Mouse (Mus musculus): ENCODE results near the gene Cenpa.
"Not testable (repeated sequence)": the region's sequence is repeated elsewhere in the genome, so short reads cannot be mapped to it uniquely, and the experiment has no call there.

- not testable (repeated sequence) for TF ChIP-seq CTCF (IDR thresholded peaks at IDR 0.05; ENCODE audit: low read depth); EP300 (optimal IDR thresholded peaks at IDR 0.05)
Observed at GRCm38 (mm10) chr5:30701373-30701772, 34.8 kb downstream of the Cenpa start.

All from stomach, postnatal 0 days (tissue).